Mouse (Mus musculus): ENCODE results near the gene Cdh13. TPM values are rescaled to one million over a fixed set of nuclear protein-coding genes. Genes with fewer than 3 reads are reported as not detected.
A peak's percentile ranks its signal among the peaks of the same experiment; 100 is the strongest.

The Cdh13 gene
- polyA plus RNA-seq, 1 experiment from 2014 or later: 67.7 TPM

DNA sequence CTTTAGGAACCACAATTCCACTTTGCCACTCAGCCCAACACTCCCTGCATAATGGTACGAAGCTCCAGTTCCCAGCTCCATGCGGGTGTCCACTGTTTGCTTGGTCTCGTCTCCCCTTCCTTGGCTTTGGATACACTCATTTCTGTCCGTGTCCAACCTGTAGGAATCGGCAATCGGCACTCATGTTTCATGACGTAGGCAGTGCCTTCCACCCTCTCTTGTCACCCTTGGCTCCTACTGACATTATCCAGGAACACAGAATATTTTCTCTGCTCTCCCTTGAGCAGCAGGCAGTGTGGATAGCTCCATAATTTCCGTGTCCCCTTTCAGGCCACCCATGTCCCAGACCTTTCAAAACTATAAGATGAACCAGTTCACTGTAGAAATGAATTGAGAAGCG lies 97.2 kb downstream of the Cdh13 start:
- Histone ChIP-seq H3K4me2 (ENCODE audit: low read depth, low read length) (peak overlapping the region; percentile 23; the same call in 1 of the 2 replicates), H3K4me1 (ENCODE audit: control insufficient read depth, insufficient read depth, low read length) (peaks cover 41% of the 10 kb centered on the region), H3K4me3 (ENCODE audit: low read length) (no peak overlapping the region), H3K9ac (ENCODE audit: low read length) (no peak overlapping the region), H3K36me3 (ENCODE audit: control insufficient read depth, insufficient read depth) (no peaks in the 10 kb centered on the region), H3K9me3 (replicated peaks; ENCODE audit: control insufficient read depth, low read length) (no peaks in the 10 kb centered on the region; the same call in 1 of the 2 replicates), H3K27ac (ENCODE audit: low read length) (peak overlapping the region; percentile 18; the same call in 1 of the 2 replicates), H3K27me3 (ENCODE audit: control insufficient read depth, insufficient read depth, low read length) (no peaks in the 10 kb centered on the region)
- no peak for ATAC-seq (replicated peaks; ENCODE audit: extremely low read depth, insufficient read depth, low FRiP score)
- 57% methylated on average over 9 of the region's 9 CpGs for WGBS

DNA sequence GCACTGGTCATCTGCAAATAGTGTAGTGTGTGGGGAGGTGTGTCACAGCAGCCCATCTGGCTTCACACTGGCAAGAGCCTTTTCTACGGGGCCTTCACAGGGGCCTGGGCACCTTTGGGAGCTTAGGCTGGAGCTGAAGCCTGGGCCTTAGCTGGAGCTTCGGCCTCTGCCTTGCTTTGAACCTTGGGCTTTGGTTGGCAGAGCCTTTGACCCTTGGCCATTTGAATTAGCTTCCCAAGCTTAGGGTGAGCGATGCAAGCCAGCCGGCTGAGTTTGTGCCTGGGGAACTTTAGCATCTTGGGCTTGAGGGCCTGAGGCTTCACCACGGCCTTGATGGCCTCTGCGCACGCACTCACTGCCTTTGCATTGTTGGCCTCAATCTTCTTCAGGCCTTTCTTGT lies 98.1 kb downstream of the Cdh13 start:
- peaks cover 37% of the 10 kb centered on the region for H3K4me1 ChIP-seq (ENCODE audit: control insufficient read depth, insufficient read depth, low read length)
- no peak overlapping the region for H3K4me2 ChIP-seq (ENCODE audit: low read depth, low read length)
- 86% methylated on average over 7 of the region's 7 CpGs for WGBS
- no peak overlapping the region for H3K27ac ChIP-seq (ENCODE audit: low read length)
- no peaks in the 10 kb centered on the region for H3K36me3 ChIP-seq (ENCODE audit: control insufficient read depth, insufficient read depth)
- no peak for ATAC-seq (replicated peaks; ENCODE audit: extremely low read depth, insufficient read depth, low FRiP score)
- H3K27me3 ChIP-seq (ENCODE audit: control insufficient read depth, insufficient read depth, low read length): no peaks in the 10 kb centered on the region
- H3K9me3 ChIP-seq (replicated peaks; ENCODE audit: control insufficient read depth, low read length): no peaks in the 10 kb centered on the region; the same call in 1 of the 2 replicates
- no peak overlapping the region for H3K4me3 ChIP-seq (ENCODE audit: low read length)
- H3K9ac ChIP-seq (ENCODE audit: low read length): no peak overlapping the region

DNA sequence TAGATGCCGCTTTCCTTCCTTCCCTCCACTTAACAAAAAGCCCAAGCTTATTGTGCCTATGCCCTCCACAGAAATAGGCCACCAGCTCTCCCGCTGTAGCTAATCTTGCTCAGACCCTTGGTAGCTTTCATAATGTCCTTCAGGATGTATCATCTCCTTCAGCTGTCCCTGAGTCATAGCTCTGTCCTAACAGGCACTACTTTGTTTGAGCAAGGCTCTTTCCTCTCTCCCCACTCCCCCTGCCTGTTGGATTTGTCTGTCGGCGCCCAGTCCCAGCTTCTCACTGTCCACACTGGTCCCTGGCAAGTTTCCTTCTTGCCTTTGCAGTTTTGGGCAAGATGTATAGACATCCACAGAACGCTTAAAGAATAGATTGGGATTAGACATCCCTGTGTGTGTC lies 100.8 kb downstream of the Cdh13 start:
- peaks cover 17% of the 10 kb centered on the region for H3K4me1 ChIP-seq (ENCODE audit: control insufficient read depth, insufficient read depth, low read length)
- no peak overlapping the region for H3K4me2 ChIP-seq (ENCODE audit: low read depth, low read length)
- WGBS: 80% methylated on average over 5 of the region's 5 CpGs
- no peak overlapping the region for H3K9ac ChIP-seq (ENCODE audit: low read length)
- H3K36me3 ChIP-seq (ENCODE audit: control insufficient read depth, insufficient read depth): no peaks in the 10 kb centered on the region
- no peak overlapping the region for H3K27ac ChIP-seq (ENCODE audit: low read length)
- no peaks in the 10 kb centered on the region; the same call in 1 of the 2 replicates for H3K9me3 ChIP-seq (replicated peaks; ENCODE audit: control insufficient read depth, low read length)
- no peak overlapping the region for H3K4me3 ChIP-seq (ENCODE audit: low read length)
- no peak for ATAC-seq (replicated peaks; ENCODE audit: extremely low read depth, insufficient read depth, low FRiP score)
- no peaks in the 10 kb centered on the region for H3K27me3 ChIP-seq (ENCODE audit: control insufficient read depth, insufficient read depth, low read length)

DNA sequence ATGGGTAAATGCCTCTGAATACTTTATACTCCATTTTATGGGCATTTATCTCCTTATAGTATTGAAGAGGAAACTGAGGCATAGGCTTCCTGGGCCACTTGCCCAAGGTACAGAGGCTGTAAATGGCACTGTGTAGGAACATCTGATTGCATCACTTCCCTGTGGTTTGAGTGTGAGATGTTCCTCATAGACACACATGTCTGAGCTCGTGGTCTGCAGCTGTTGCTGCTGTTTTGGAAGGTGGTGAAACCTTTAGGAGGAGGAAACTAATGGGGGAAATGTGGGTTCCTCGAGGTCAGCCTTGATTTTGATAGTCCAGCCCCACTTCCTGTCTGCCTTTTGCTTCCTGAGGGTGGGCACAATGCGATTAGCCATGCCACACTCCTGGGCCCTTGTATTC lies 105.9 kb downstream of the Cdh13 start:
- H3K9ac ChIP-seq (ENCODE audit: low read length): no peak overlapping the region
- no peaks in the 10 kb centered on the region; the same call in 1 of the 2 replicates for H3K9me3 ChIP-seq (replicated peaks; ENCODE audit: control insufficient read depth, low read length)
- no peaks in the 10 kb centered on the region for H3K4me1 ChIP-seq (ENCODE audit: control insufficient read depth, insufficient read depth, low read length)
- H3K4me2 ChIP-seq (ENCODE audit: low read depth, low read length): no peak overlapping the region
- WGBS: 68% methylated on average over 3 of the region's 3 CpGs
- no peak overlapping the region for H3K27ac ChIP-seq (ENCODE audit: low read length)
- no peak overlapping the region for H3K4me3 ChIP-seq (ENCODE audit: low read length)
- H3K36me3 ChIP-seq (ENCODE audit: control insufficient read depth, insufficient read depth): no peaks in the 10 kb centered on the region
- no peaks in the 10 kb centered on the region for H3K27me3 ChIP-seq (ENCODE audit: control insufficient read depth, insufficient read depth, low read length)
- no peak for ATAC-seq (replicated peaks; ENCODE audit: extremely low read depth, insufficient read depth, low FRiP score)

DNA sequence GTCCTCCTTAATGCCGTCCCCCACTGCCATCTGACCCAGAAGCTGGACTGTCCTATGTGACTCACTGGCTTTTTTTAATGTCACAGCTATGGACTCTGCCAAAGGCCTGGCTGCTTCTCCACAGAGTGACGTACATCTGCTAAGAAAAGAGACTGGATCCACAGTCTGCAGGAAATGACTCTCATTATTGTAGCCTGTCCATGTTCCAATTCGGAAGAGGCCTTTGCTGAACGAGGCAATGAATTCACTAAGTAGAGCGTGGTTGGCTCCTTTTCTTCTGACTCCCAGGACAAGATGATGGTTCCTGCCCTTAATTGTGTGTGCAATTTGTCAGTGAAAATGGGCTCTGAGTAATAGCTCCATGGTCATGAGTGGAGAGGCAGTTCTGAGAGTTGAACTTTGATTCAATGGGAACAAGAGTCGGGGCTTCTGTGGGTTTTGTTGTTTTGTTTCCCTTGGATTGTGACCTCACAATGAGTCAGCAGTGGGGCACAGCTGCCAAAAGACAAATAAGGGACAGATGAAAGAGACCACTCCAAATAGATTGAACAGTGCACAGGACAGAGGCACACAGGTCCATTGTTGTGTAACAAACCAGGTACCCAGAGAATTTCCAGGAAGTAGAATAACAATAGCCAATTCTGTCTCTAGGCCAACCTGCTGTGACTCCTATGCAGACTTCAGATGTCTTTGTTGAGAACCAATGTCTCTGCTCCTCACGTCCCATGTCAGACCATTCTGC lies 110.5 kb downstream of the Cdh13 start:
- Histone ChIP-seq H3K36me3 (ENCODE audit: control insufficient read depth, insufficient read depth) (no peaks in the 10 kb centered on the region), H3K9ac (ENCODE audit: low read length) (no peak overlapping the region), H3K4me2 (ENCODE audit: low read depth, low read length) (no peak overlapping the region), H3K4me1 (ENCODE audit: control insufficient read depth, insufficient read depth, low read length) (no peaks in the 10 kb centered on the region), H3K27me3 (ENCODE audit: control insufficient read depth, insufficient read depth, low read length) (no peaks in the 10 kb centered on the region), H3K9me3 (replicated peaks; ENCODE audit: control insufficient read depth, low read length) (no peaks in the 10 kb centered on the region), H3K27ac (ENCODE audit: low read length) (peak overlapping the region; percentile 72), H3K4me3 (ENCODE audit: low read length) (no peak overlapping the region)
- WGBS: 55% methylated on average over 7 of the region's 7 CpGs
- ATAC-seq (replicated peaks; ENCODE audit: extremely low read depth, insufficient read depth, low FRiP score): peak; percentile 90

DNA sequence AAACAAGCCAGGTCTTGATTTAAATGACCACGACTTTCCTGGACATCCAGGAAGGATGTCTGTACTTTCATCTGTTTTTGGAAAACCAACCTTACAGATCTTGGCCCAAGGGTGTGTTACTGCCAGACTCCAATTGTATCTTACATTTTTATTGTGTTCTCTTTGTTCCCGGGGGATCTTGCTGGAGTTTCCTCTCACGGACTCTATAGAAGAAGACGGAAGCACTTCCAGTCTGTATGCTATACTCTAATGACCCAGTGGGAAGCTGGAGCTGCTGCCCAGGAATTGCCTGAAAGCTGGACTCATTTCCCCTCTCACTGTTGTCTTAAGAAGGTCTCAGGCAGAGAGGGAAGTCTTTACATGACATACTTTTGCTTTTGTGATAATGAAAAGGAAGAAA lies 111.6 kb downstream of the Cdh13 start:
- Histone ChIP-seq H3K36me3 (ENCODE audit: control insufficient read depth, insufficient read depth) (no peaks in the 10 kb centered on the region), H3K4me2 (ENCODE audit: low read depth, low read length) (no peak overlapping the region), H3K9me3 (replicated peaks; ENCODE audit: control insufficient read depth, low read length) (no peaks in the 10 kb centered on the region), H3K4me1 (ENCODE audit: control insufficient read depth, insufficient read depth, low read length) (no peaks in the 10 kb centered on the region), H3K27ac (ENCODE audit: low read length) (peak overlapping the region; percentile 46; the same call in 1 of the 2 replicates), H3K4me3 (ENCODE audit: low read length) (no peak overlapping the region), H3K27me3 (ENCODE audit: control insufficient read depth, insufficient read depth, low read length) (no peaks in the 10 kb centered on the region), H3K9ac (ENCODE audit: low read length) (no peak overlapping the region)
- 55% methylated on average over 4 of the region's 4 CpGs for WGBS
- ATAC-seq (replicated peaks; ENCODE audit: extremely low read depth, insufficient read depth, low FRiP score): 0 out of 2 replicates have a peak, but pooled peaks have one; percentile 24

DNA sequence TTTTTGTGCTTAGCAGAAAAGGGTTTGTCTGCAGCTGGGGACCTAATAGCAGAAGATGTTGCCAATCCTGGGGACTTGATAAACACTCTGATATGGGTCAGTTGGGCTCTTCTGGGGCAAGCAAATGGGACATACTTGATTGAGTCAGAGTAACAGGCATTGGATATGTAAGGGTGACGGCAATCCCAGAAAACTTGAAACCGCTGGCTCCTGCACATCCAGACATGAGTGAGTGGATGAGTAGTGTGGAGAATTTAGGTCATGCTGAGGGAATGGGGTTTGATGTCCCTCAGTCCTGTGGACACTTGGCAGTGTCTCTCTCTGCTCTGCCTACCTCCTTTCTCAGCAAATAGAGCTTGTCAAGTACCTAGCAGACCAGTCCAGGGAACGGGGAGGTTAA lies 121.3 kb downstream of the Cdh13 start:
- no peak overlapping the region for H3K4me2 ChIP-seq (ENCODE audit: low read depth, low read length)
- H3K9me3 ChIP-seq (replicated peaks; ENCODE audit: control insufficient read depth, low read length): peaks cover 4% of the 10 kb centered on the region; the same call in 1 of the 2 replicates
- H3K27ac ChIP-seq (ENCODE audit: low read length): no peak overlapping the region
- ATAC-seq (replicated peaks; ENCODE audit: extremely low read depth, insufficient read depth, low FRiP score): no peak
- WGBS: 82% methylated on average over 3 of the region's 3 CpGs
- H3K9ac ChIP-seq (ENCODE audit: low read length): no peak overlapping the region
- no peak overlapping the region for H3K4me3 ChIP-seq (ENCODE audit: low read length)
- no peaks in the 10 kb centered on the region for H3K27me3 ChIP-seq (ENCODE audit: control insufficient read depth, insufficient read depth, low read length)
- no peaks in the 10 kb centered on the region for H3K36me3 ChIP-seq (ENCODE audit: control insufficient read depth, insufficient read depth)
- H3K4me1 ChIP-seq (ENCODE audit: control insufficient read depth, insufficient read depth, low read length): no peaks in the 10 kb centered on the region

DNA sequence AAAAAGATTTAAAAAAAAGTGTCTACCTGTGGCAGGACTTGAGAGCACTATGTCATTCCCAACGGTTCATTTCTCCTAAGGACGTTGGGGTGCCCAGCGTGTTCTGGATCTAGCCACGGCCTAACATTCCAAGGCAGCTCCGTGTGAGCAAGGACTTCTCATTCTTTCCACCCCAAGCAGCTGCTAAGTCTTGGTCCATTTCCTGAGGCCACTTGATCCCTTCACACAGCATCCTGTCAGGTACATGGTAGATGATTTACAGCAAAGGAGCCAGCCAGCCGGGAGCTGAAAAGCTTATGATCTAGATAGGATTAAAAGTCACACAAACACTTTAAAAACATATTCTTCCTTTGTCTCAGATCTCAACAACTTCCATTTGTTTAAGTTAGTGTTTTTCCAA lies 123.8 kb downstream of the Cdh13 start:
- Histone ChIP-seq H3K4me3 (ENCODE audit: low read length) (no peak overlapping the region), H3K9me3 (replicated peaks; ENCODE audit: control insufficient read depth, low read length) (peaks cover 4% of the 10 kb centered on the region; the same call in 1 of the 2 replicates), H3K36me3 (ENCODE audit: control insufficient read depth, insufficient read depth) (no peaks in the 10 kb centered on the region), H3K9ac (ENCODE audit: low read length) (no peak overlapping the region), H3K27me3 (ENCODE audit: control insufficient read depth, insufficient read depth, low read length) (no peaks in the 10 kb centered on the region), H3K4me1 (ENCODE audit: control insufficient read depth, insufficient read depth, low read length) (no peaks in the 10 kb centered on the region), H3K4me2 (ENCODE audit: low read depth, low read length) (no peak overlapping the region), H3K27ac (ENCODE audit: low read length) (no peak overlapping the region)
- ATAC-seq (replicated peaks; ENCODE audit: extremely low read depth, insufficient read depth, low FRiP score): no peak
- WGBS: 56% methylated on average over 6 of the region's 6 CpGs

DNA sequence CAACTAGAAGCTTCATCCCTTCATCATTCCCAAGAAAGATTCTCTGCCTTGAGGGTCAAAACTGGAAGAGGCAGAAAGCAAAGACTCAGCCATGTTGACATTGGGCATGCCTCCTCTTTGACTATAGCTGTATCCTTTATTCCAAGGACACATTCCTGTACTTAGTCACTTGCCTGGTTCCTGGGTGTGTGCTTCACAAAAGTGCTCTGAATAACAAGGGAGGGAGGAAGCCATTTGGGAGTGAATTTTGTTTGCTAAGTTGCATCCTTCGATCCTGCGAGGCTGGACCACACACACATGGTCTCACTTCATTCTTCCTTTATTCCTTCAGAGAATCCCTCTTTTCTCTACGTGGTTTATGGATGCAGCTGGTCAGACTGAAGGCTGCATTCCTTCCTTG lies 125.9 kb downstream of the Cdh13 start:
- Histone ChIP-seq H3K36me3 (ENCODE audit: control insufficient read depth, insufficient read depth) (no peaks in the 10 kb centered on the region), H3K9ac (ENCODE audit: low read length) (no peak overlapping the region), H3K4me2 (ENCODE audit: low read depth, low read length) (no peak overlapping the region), H3K9me3 (replicated peaks; ENCODE audit: control insufficient read depth, low read length) (no peaks in the 10 kb centered on the region), H3K27me3 (ENCODE audit: control insufficient read depth, insufficient read depth, low read length) (no peaks in the 10 kb centered on the region), H3K4me1 (ENCODE audit: control insufficient read depth, insufficient read depth, low read length) (no peaks in the 10 kb centered on the region), H3K27ac (ENCODE audit: low read length) (no peak overlapping the region), H3K4me3 (ENCODE audit: low read length) (no peak overlapping the region)
- 84% methylated on average over 3 of the region's 3 CpGs for WGBS
- ATAC-seq (replicated peaks; ENCODE audit: extremely low read depth, insufficient read depth, low FRiP score): no peak
